Mouse (Mus musculus): ENCODE measurements around the gene Syap1. TPM values are rescaled to one million over a fixed set of nuclear protein-coding genes. Genes with fewer than 3 reads are reported as not detected.
"Not testable (repeated sequence)": the region's sequence is repeated elsewhere in the genome, so short reads cannot be mapped to it uniquely, and the experiment has no call there.

Gene Syap1
- polyA plus RNA-seq, 1 experiment, result 9.1 TPM

DNA sequence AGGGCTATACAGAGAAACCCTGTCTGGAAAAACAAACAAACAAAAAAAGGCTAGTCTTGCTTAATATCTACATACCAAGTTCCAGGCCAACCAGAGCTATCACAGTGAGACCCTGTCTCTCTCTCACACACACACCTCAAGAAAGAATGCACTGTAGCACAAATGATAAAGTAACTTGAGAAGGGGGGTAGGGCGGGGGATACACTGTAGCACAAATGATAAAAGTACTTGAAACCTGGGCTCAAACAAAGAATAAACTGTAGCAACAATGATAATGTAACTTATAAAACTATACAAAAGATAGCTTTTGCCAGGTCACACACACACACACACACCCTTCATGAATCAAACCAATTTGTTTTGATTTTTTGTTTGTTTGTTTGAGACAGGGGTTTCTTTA lies 56.7 kb downstream of the Syap1 start:
- Histone ChIP-seq H3K36me3 (ENCODE audit: control insufficient read depth, insufficient read depth, low read length) (no peaks in the 10 kb centered on the region), H3K4me3 (ENCODE audit: control insufficient read depth, insufficient read depth, low read length) (no peak overlapping the region), H3K4me1 (replicated peaks; ENCODE audit: control insufficient read depth, insufficient read depth, low read length) (no peaks in the 10 kb centered on the region), H3K27me3 (ENCODE audit: control insufficient read depth, insufficient read depth, low read length) (no peaks in the 10 kb centered on the region), H3K27ac (ENCODE audit: control insufficient read depth, insufficient read depth, low read length) (no peak overlapping the region; the same call in 1 of the 2 replicates)
- 100% methylated on average over 1 of the region's 1 CpGs for WGBS
- no peak for TF ChIP-seq POLR2A (IDR thresholded peaks at IDR 0.05; ENCODE audit: control insufficient read depth, extremely low read depth, insufficient read depth, low read length, poor library complexity)
- no peak for TF ChIP-seq CTCF (IDR thresholded peaks at IDR 0.05; ENCODE audit: borderline replicate concordance, control insufficient read depth, extremely low read depth, insufficient read depth, low read length, poor library complexity)
- no peak for DNase-seq

GRCm38 (mm10) chrX:162831036-162831435 lies 57.2 kb downstream of the Syap1 start:
- Histone ChIP-seq H3K4me3 (ENCODE audit: control insufficient read depth, insufficient read depth, low read length) (no peak overlapping the region), H3K36me3 (ENCODE audit: control insufficient read depth, insufficient read depth, low read length) (no peaks in the 10 kb centered on the region), H3K27ac (ENCODE audit: control insufficient read depth, insufficient read depth, low read length) (no peak overlapping the region), H3K27me3 (ENCODE audit: control insufficient read depth, insufficient read depth, low read length) (no peaks in the 10 kb centered on the region), H3K4me1 (replicated peaks; ENCODE audit: control insufficient read depth, insufficient read depth, low read length) (no peaks in the 10 kb centered on the region)
- TF ChIP-seq CTCF (IDR thresholded peaks at IDR 0.05; ENCODE audit: borderline replicate concordance, control insufficient read depth, extremely low read depth, insufficient read depth, low read length, poor library complexity) (no peak), POLR2A (IDR thresholded peaks at IDR 0.05; ENCODE audit: control insufficient read depth, extremely low read depth, insufficient read depth, low read length, poor library complexity) (no peak)
- DNase-seq, result no peak
- 20% methylated on average over 1 of the region's 1 CpGs for WGBS

GRCm38 (mm10) chrX:162830313-162830712 lies 57.9 kb downstream of the Syap1 start:
- DNase-seq; H3K27ac ChIP-seq (ENCODE audit: control insufficient read depth, insufficient read depth, low read length); H3K4me1 ChIP-seq (replicated peaks; ENCODE audit: control insufficient read depth, insufficient read depth, low read length); H3K36me3 ChIP-seq (ENCODE audit: control insufficient read depth, insufficient read depth, low read length); H3K27me3 ChIP-seq (ENCODE audit: control insufficient read depth, insufficient read depth, low read length); H3K4me3 ChIP-seq (ENCODE audit: control insufficient read depth, insufficient read depth, low read length): not testable (repeated sequence)
- 7% methylated on average over 2 of the region's 2 CpGs for WGBS

- peak; percentile 1 for DNase-seq
- Histone ChIP-seq H3K36me3 (ENCODE audit: control insufficient read depth, insufficient read depth, low read length) (no peaks in the 10 kb centered on the region), H3K4me3 (ENCODE audit: control insufficient read depth, insufficient read depth, low read length) (peak overlapping the region; percentile 99), H3K4me1 (replicated peaks; ENCODE audit: control insufficient read depth, insufficient read depth, low read length) (no peaks in the 10 kb centered on the region), H3K27me3 (ENCODE audit: control insufficient read depth, insufficient read depth, low read length) (no peaks in the 10 kb centered on the region), H3K27ac (ENCODE audit: control insufficient read depth, insufficient read depth, low read length) (peak overlapping the region; percentile 53)
- 22% methylated on average over 5 of the region's 5 CpGs for WGBS
- TF ChIP-seq CTCF (IDR thresholded peaks at IDR 0.05; ENCODE audit: borderline replicate concordance, control insufficient read depth, extremely low read depth, insufficient read depth, low read length, poor library complexity), result no peak
- no peak for TF ChIP-seq POLR2A (IDR thresholded peaks at IDR 0.05; ENCODE audit: control insufficient read depth, extremely low read depth, insufficient read depth, low read length, poor library complexity)
Measured at GRCm38 (mm10) chrX:162829741-162830140, 58.5 kb downstream of the Syap1 start.

GRCm38 (mm10) chrX:162829203-162829708 lies 59.0 kb downstream of the Syap1 start, which contains the start of gene Txlng:
TSS of gene Txlng (minus strand) at chrX:162829454.
- 2% methylated on average over 37 of the region's 37 CpGs for WGBS
- TF ChIP-seq POLR2A (IDR thresholded peaks at IDR 0.05; ENCODE audit: control insufficient read depth, extremely low read depth, insufficient read depth, low read length, poor library complexity) (peak; percentile 68), CTCF (IDR thresholded peaks at IDR 0.05; ENCODE audit: borderline replicate concordance, control insufficient read depth, extremely low read depth, insufficient read depth, low read length, poor library complexity) (0 out of 2 replicates have a peak, but pooled peaks have one; percentile 29)
- Histone ChIP-seq H3K4me3 (ENCODE audit: control insufficient read depth, insufficient read depth, low read length) (peak within 1 kb of the TSS; percentile 99), H3K36me3 (ENCODE audit: control insufficient read depth, insufficient read depth, low read length) (no peaks in the 10 kb centered on the region), H3K4me1 (replicated peaks; ENCODE audit: control insufficient read depth, insufficient read depth, low read length) (no peaks in the 10 kb centered on the region), H3K27ac (ENCODE audit: control insufficient read depth, insufficient read depth, low read length) (peak within 1 kb of the TSS; percentile 64), H3K27me3 (ENCODE audit: control insufficient read depth, insufficient read depth, low read length) (no peaks in the 10 kb centered on the region)
- peak; percentile 89 for DNase-seq

GRCm38 (mm10) chrX:162828783-162829182 lies 59.5 kb downstream of the Syap1 start:
- Histone ChIP-seq H3K4me3 (ENCODE audit: control insufficient read depth, insufficient read depth, low read length) (peak overlapping the region; percentile 99), H3K27ac (ENCODE audit: control insufficient read depth, insufficient read depth, low read length) (peak overlapping the region; percentile 64), H3K4me1 (replicated peaks; ENCODE audit: control insufficient read depth, insufficient read depth, low read length) (no peaks in the 10 kb centered on the region), H3K36me3 (ENCODE audit: control insufficient read depth, insufficient read depth, low read length) (no peaks in the 10 kb centered on the region), H3K27me3 (ENCODE audit: control insufficient read depth, insufficient read depth, low read length) (no peaks in the 10 kb centered on the region)
- TF ChIP-seq POLR2A (IDR thresholded peaks at IDR 0.05; ENCODE audit: control insufficient read depth, extremely low read depth, insufficient read depth, low read length, poor library complexity) (no peak), CTCF (IDR thresholded peaks at IDR 0.05; ENCODE audit: borderline replicate concordance, control insufficient read depth, extremely low read depth, insufficient read depth, low read length, poor library complexity) (no peak)
- 0% methylated on average over 10 of the region's 20 CpGs for WGBS
- no peak for DNase-seq

DNA sequence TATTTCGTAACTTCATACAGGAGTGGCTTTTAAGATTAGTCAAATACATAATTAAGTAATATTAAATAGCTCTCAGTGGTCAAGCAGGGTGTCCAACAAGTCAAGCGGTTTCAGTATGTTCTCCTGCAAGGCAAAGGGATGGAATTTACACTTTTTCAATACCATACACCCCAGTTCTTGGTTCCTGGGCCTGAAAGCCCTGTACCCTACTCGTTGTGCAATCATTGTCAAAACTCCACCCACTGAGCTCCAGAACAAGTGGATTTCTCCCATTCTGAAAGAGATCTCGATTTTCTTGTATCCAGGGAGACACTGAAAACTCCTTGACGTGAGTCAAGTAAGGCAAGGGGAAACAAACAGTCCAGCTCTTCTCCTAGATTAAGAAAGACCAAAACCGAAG lies 60.2 kb downstream of the Syap1 start:
- 34% methylated on average over 6 of the region's 6 CpGs for WGBS
- H3K27ac ChIP-seq (ENCODE audit: control insufficient read depth, insufficient read depth, low read length), result no peak overlapping the region
- no peaks in the 10 kb centered on the region for H3K27me3 ChIP-seq (ENCODE audit: control insufficient read depth, insufficient read depth, low read length)
- no peaks in the 10 kb centered on the region for H3K4me1 ChIP-seq (replicated peaks; ENCODE audit: control insufficient read depth, insufficient read depth, low read length)
- no peak overlapping the region for H3K4me3 ChIP-seq (ENCODE audit: control insufficient read depth, insufficient read depth, low read length)
- DNase-seq, result no peak
- TF ChIP-seq CTCF (IDR thresholded peaks at IDR 0.05; ENCODE audit: borderline replicate concordance, control insufficient read depth, extremely low read depth, insufficient read depth, low read length, poor library complexity), result no peak
- TF ChIP-seq POLR2A (IDR thresholded peaks at IDR 0.05; ENCODE audit: control insufficient read depth, extremely low read depth, insufficient read depth, low read length, poor library complexity), result no peak
- no peaks in the 10 kb centered on the region for H3K36me3 ChIP-seq (ENCODE audit: control insufficient read depth, insufficient read depth, low read length)

Other genes with a start within 250 kb of the Syap1 start
- 0.34 and 0.69 TPM in 2 replicates for gene Reps2, start 244.8 kb downstream of the Syap1 start, polyA plus RNA-seq (2012; rRNA removed)
- 82.7 and 88.3 TPM in 2 replicates for gene Rbbp7, start 128.0 kb downstream of the Syap1 start, polyA plus RNA-seq (2012; rRNA removed)
- gene Txlng, start 59.0 kb downstream of the Syap1 start, polyA plus RNA-seq (2012; rRNA removed), result 5.9 and 7.6 TPM in 2 replicates
- gene Ctps2, start 12.8 kb upstream of the Syap1 start, polyA plus RNA-seq (2012; rRNA removed), result 14.6 and 17.0 TPM in 2 replicates
- 1.4 and 3.1 TPM in 2 replicates for gene S100g, start 76.2 kb upstream of the Syap1 start, polyA plus RNA-seq (2012; rRNA removed)

Measured in thymus, adult 2 months (tissue).